Mouse (Mus musculus) MEL (cell line): ENCODE data around the gene Plcg1. TPM values are rescaled to one million over a fixed set of nuclear protein-coding genes. Genes with fewer than 3 reads are reported as not detected.

Experiments
- DNase-seq: peaks from one replicate; pipeline ENCODE4 v3.0.0; 2011; ENCODE audit warnings: low read depth, low spot score
- H3K27ac ChIP-seq: 2 replicates; pipeline ENCODE4 v1.5.1; 2012; ENCODE audit warnings: low read depth, mild to moderate bottlenecking, control low read depth, low read length, moderate library complexity; ENCODE audit not compliant: control insufficient read depth
- H3K27me3 ChIP-seq, 2 experiments: fragments of 150-350 bp in 1 of 2; sonication (generic) in 1 of 2; 2 replicates each; pipeline ENCODE4 v1.6.1; 2012; ENCODE audit warnings: low read length in 2 of 2, mild to moderate bottlenecking in 2 of 2, improper control_type of control experiment in 1 of 2, moderate library complexity in 1 of 2; ENCODE audit not compliant: insufficient read depth in 2 of 2, control insufficient read depth in 1 of 2
- H3K36me3 ChIP-seq, 2 experiments: 2 replicates each; pipeline ENCODE4 v1.6.1; 2012 to 2014; ENCODE audit warnings: low read length in 2 of 2, improper control_type of control experiment in 1 of 2, inconsistent platforms in 1 of 2, mild to moderate bottlenecking in 1 of 2; ENCODE audit not compliant: insufficient read depth in 2 of 2, control insufficient read depth in 1 of 2
- H3K4me1 ChIP-seq, 2 experiments: fragments of 150-350 bp in 1 of 2; sonication (generic) in 1 of 2; 2 replicates each; pipeline ENCODE4 v1.6.1; 2012; ENCODE audit warnings: low read length in 2 of 2, improper control_type of control experiment in 1 of 2, mild to moderate bottlenecking in 1 of 2; ENCODE audit not compliant: insufficient read depth in 2 of 2, control insufficient read depth in 1 of 2
- H3K4me3 ChIP-seq, 2 experiments: fragments of 150-350 bp in 1 of 2; sonication (generic) in 1 of 2; 2 replicates each; pipeline ENCODE4 v1.5.1; 2012; ENCODE audit warnings: low read depth in 2 of 2, low read length in 2 of 2, mild to moderate bottlenecking in 2 of 2, moderate library complexity in 2 of 2, control low read depth in 1 of 2, improper control_type of control experiment in 1 of 2; ENCODE audit not compliant: control insufficient read depth in 1 of 2, insufficient read depth in 1 of 2
- H3K79me2 ChIP-seq: 2 replicates; pipeline ENCODE4 v1.6.1; 2012; ENCODE audit warnings: mild to moderate bottlenecking, low read length, moderate library complexity; ENCODE audit not compliant: control insufficient read depth, poor library complexity, insufficient read depth
- H3K9ac ChIP-seq: 2 replicates; pipeline ENCODE4 v1.6.1; 2012; ENCODE audit warnings: low read depth, mild to moderate bottlenecking, control low read depth, low read length, moderate library complexity; ENCODE audit not compliant: control insufficient read depth, poor library complexity, severe bottlenecking
- H3K9me3 ChIP-seq: fragments of 150-350 bp; sonication (generic); replicated peaks from 2 replicates; pipeline ENCODE4 v1.6.1; 2012; ENCODE audit warnings: mild to moderate bottlenecking, low read length, improper control_type of control experiment, moderate library complexity; ENCODE audit not compliant: insufficient read depth
- BHLHE40 ChIP-seq: IDR thresholded peaks from 2 replicates; pipeline ENCODE4 v1.6.1; 2012; ENCODE audit warnings: low read depth, mild to moderate bottlenecking, inconsistent platforms, low read length, improper control_type of control experiment, borderline replicate concordance
- CHD1 ChIP-seq: IDR thresholded peaks from 2 replicates; pipeline ENCODE4 v1.6.1; 2012; ENCODE audit warnings: low read depth, mild to moderate bottlenecking, inconsistent platforms, low read length, improper control_type of control experiment
- CHD2 ChIP-seq: IDR thresholded peaks from 2 replicates; pipeline ENCODE4 v1.6.1; 2011; ENCODE audit warnings: low read length, improper control_type of control experiment
- CTCF ChIP-seq, 3 experiments: IDR thresholded peaks in 2 of 3; conservative IDR thresholded peaks in 1 of 3; 2 replicates each; pipeline ENCODE4 v1.5.1; 2011 to 2012; ENCODE audit warnings: low read length in 3 of 3, low read depth in 2 of 3, mild to moderate bottlenecking in 2 of 3, improper control_type of control experiment in 1 of 3, inconsistent platforms in 1 of 3, mixed read lengths in 1 of 3, moderate library complexity in 1 of 3; ENCODE audit not compliant: control insufficient read depth in 1 of 3, insufficient read depth in 1 of 3, poor library complexity in 1 of 3, severe bottlenecking in 1 of 3
- E2F4 ChIP-seq: IDR thresholded peaks from 2 replicates; pipeline ENCODE4 v1.6.1; 2011; ENCODE audit warnings: low read depth, low read length, improper control_type of control experiment, borderline replicate concordance
- ETS1 ChIP-seq: IDR thresholded peaks from 2 replicates; pipeline ENCODE4 v1.6.1; 2012; ENCODE audit warnings: low read depth, mild to moderate bottlenecking, inconsistent platforms, low read length, improper control_type of control experiment, moderate library complexity
- GABPA ChIP-seq: IDR thresholded peaks from 2 replicates; pipeline ENCODE4 v1.6.1; 2012; ENCODE audit warnings: low read depth, mild to moderate bottlenecking, inconsistent platforms, low read length, improper control_type of control experiment, moderate library complexity
- GATA1 ChIP-seq: IDR thresholded peaks from 2 replicates; pipeline ENCODE4 v1.6.1; 2011; ENCODE audit warnings: low read depth, low read length, improper control_type of control experiment
- HCFC1 ChIP-seq: IDR thresholded peaks from 2 replicates; pipeline ENCODE4 v1.6.1; 2012; ENCODE audit warnings: low read depth, mild to moderate bottlenecking, inconsistent platforms, low read length, improper control_type of control experiment, moderate library complexity
- JUND ChIP-seq: IDR thresholded peaks from 2 replicates; pipeline ENCODE4 v1.6.1; 2011; ENCODE audit warnings: low read depth, mild to moderate bottlenecking, improper control_type of control experiment, low read length
- MAFK ChIP-seq: IDR thresholded peaks from 2 replicates; pipeline ENCODE4 v1.6.1; 2011; ENCODE audit warnings: low read depth, mild to moderate bottlenecking, low read length, improper control_type of control experiment, borderline replicate concordance
- MAZ ChIP-seq: IDR thresholded peaks from 2 replicates; pipeline ENCODE4 v1.6.1; 2012; ENCODE audit warnings: low read depth, mild to moderate bottlenecking, inconsistent platforms, low read length, improper control_type of control experiment
- MEF2A ChIP-seq: IDR thresholded peaks from 2 replicates; pipeline ENCODE4 v1.6.1; 2014; ENCODE audit warnings: low read depth, mild to moderate bottlenecking, inconsistent platforms, low read length, improper control_type of control experiment; ENCODE audit not compliant: poor library complexity, insufficient replicate concordance, severe bottlenecking; ENCODE audit errors: extremely low read depth
- MXI1 ChIP-seq: IDR thresholded peaks from 2 replicates; pipeline ENCODE4 v1.6.1; 2011; ENCODE audit warnings: mild to moderate bottlenecking, low read depth, low read length, improper control_type of control experiment
- MYB ChIP-seq: IDR thresholded peaks from 2 replicates; pipeline ENCODE4 v1.6.1; 2011; ENCODE audit warnings: mild to moderate bottlenecking, low read depth, low read length, improper control_type of control experiment
- MYC ChIP-seq: IDR thresholded peaks from 2 replicates; pipeline ENCODE4 v1.6.1; 2011; ENCODE audit warnings: low read depth, mild to moderate bottlenecking, low read length, improper control_type of control experiment, moderate library complexity
- NELFE ChIP-seq: IDR thresholded peaks from 2 replicates; pipeline ENCODE4 v1.6.1; 2011; ENCODE audit warnings: low read depth, low read length, improper control_type of control experiment
- NRF1 ChIP-seq: IDR thresholded peaks from 2 replicates; pipeline ENCODE4 v1.6.1; 2014; ENCODE audit warnings: low read depth, mild to moderate bottlenecking, inconsistent platforms, low read length, improper control_type of control experiment, moderate library complexity; ENCODE audit not compliant: poor library complexity, insufficient read depth, severe bottlenecking
- POLR2A ChIP-seq, 2 experiments: IDR thresholded peaks; 2 replicates each; pipeline ENCODE4 v1.6.1; 2011 to 2012; ENCODE audit warnings: low read length in 2 of 2, mild to moderate bottlenecking in 2 of 2, control low read depth in 1 of 2, improper control_type of control experiment in 1 of 2, low read depth in 1 of 2, moderate library complexity in 1 of 2; ENCODE audit not compliant: control insufficient read depth in 1 of 2, insufficient read depth in 1 of 2, poor library complexity in 1 of 2
- POLR2AphosphoS2 ChIP-seq: IDR thresholded peaks from 2 replicates; pipeline ENCODE4 v1.6.1; 2011; ENCODE audit warnings: low read length, improper control_type of control experiment
- POLR2AphosphoS5 ChIP-seq: IDR thresholded peaks from 2 replicates; pipeline ENCODE4 v1.6.1; 2012; ENCODE audit warnings: low read depth, borderline replicate concordance, mild to moderate bottlenecking, inconsistent platforms, low read length, moderate library complexity, mixed read lengths
- RAD21 ChIP-seq: IDR thresholded peaks from 2 replicates; pipeline ENCODE4 v1.6.1; 2011; ENCODE audit warnings: mild to moderate bottlenecking, low read depth, low read length, improper control_type of control experiment
- RCOR1 ChIP-seq: IDR thresholded peaks from 2 replicates; pipeline ENCODE4 v1.6.1; 2012; ENCODE audit warnings: low read depth, mild to moderate bottlenecking, inconsistent platforms, low read length, improper control_type of control experiment
- SIN3A ChIP-seq: IDR thresholded peaks from 2 replicates; pipeline ENCODE4 v1.6.1; 2012; ENCODE audit warnings: low read length, improper control_type of control experiment, inconsistent platforms
- SMC3 ChIP-seq: IDR thresholded peaks from 2 replicates; pipeline ENCODE4 v1.6.1; 2011; ENCODE audit warnings: low read depth, low read length, improper control_type of control experiment
- TAL1 ChIP-seq: IDR thresholded peaks from 2 replicates; pipeline ENCODE4 v1.6.1; 2012; ENCODE audit warnings: mild to moderate bottlenecking, inconsistent platforms, low read length, moderate library complexity, mixed read lengths
- TBP ChIP-seq: IDR thresholded peaks from 2 replicates; pipeline ENCODE4 v1.8.0; 2011; ENCODE audit warnings: low read depth, low read length, improper control_type of control experiment
- TCF12 ChIP-seq: IDR thresholded peaks from 2 replicates; pipeline ENCODE4 v1.6.1; 2014; ENCODE audit warnings: low read depth, mild to moderate bottlenecking, inconsistent platforms, low read length, improper control_type of control experiment, moderate library complexity
- UBTF ChIP-seq: IDR thresholded peaks from 2 replicates; pipeline ENCODE4 v1.6.1; 2012; ENCODE audit warnings: low read depth, mild to moderate bottlenecking, inconsistent platforms, low read length, improper control_type of control experiment, moderate library complexity, borderline replicate concordance; ENCODE audit not compliant: insufficient read depth
- USF1 ChIP-seq: IDR thresholded peaks from 2 replicates; pipeline ENCODE4 v1.6.1; 2014; ENCODE audit warnings: low read depth, mild to moderate bottlenecking, inconsistent platforms, low read length, improper control_type of control experiment, moderate library complexity
- USF2 ChIP-seq, 2 experiments: IDR thresholded peaks; 2 replicates each; pipeline ENCODE4 v1.6.1; 2011 to 2012; ENCODE audit warnings: improper control_type of control experiment in 2 of 2, low read length in 2 of 2, borderline replicate concordance in 1 of 2, inconsistent platforms in 1 of 2, low read depth in 1 of 2, mild to moderate bottlenecking in 1 of 2; ENCODE audit not compliant: insufficient read depth in 1 of 2
- ZC3H11A ChIP-seq: IDR thresholded peaks from 2 replicates; pipeline ENCODE4 v1.6.1; 2012; ENCODE audit warnings: low read depth, mild to moderate bottlenecking, inconsistent platforms, low read length, improper control_type of control experiment
- ZKSCAN1 ChIP-seq: IDR thresholded peaks from 2 replicates; pipeline ENCODE4 v1.6.1; 2012; ENCODE audit warnings: low read depth, mild to moderate bottlenecking, inconsistent platforms, low read length, improper control_type of control experiment, moderate library complexity
- ZMIZ1 ChIP-seq: IDR thresholded peaks from 2 replicates; pipeline ENCODE4 v1.6.1; 2012; ENCODE audit warnings: low read depth, mild to moderate bottlenecking, inconsistent platforms, low read length, improper control_type of control experiment, moderate library complexity
- ZNF384 ChIP-seq: IDR thresholded peaks from 2 replicates; pipeline ENCODE4 v1.6.1; 2012; ENCODE audit warnings: low read depth, mild to moderate bottlenecking, inconsistent platforms, low read length, improper control_type of control experiment
- polyA plus RNA-seq, 2 experiments: library from polyadenylated mRNA; stranded (reverse) in 1 of 2; unstranded in 1 of 2; fragments of >175 nt in 1 of 2; fragments of >200 nt in 1 of 2; gene quantifications; 2 replicates each; pipeline versions ENCODE4 v1.2.1 to v1.2.4; 2012; ENCODE audit warnings: low replicate concordance in 2 of 2, low read depth in 1 of 2; ENCODE audit not compliant: insufficient read length in 2 of 2, insufficient read depth in 1 of 2, missing spikeins in 1 of 2
- total RNA-seq: library from RNA; depleted of rRNA; stranded (reverse); fragments of 300-350 nt; gene quantifications from 2 replicates; pipeline ENCODE4 v1.2.3, GENCODE M21; 2012; rRNA removed

Plcg1 gene
- total RNA-seq (15.2 and 15.4 TPM in 2 replicates), polyA plus RNA-seq (10 to 100 TPM in 1 of 2 experiments, not detected in 1; 27.5 TPM)

DNA sequence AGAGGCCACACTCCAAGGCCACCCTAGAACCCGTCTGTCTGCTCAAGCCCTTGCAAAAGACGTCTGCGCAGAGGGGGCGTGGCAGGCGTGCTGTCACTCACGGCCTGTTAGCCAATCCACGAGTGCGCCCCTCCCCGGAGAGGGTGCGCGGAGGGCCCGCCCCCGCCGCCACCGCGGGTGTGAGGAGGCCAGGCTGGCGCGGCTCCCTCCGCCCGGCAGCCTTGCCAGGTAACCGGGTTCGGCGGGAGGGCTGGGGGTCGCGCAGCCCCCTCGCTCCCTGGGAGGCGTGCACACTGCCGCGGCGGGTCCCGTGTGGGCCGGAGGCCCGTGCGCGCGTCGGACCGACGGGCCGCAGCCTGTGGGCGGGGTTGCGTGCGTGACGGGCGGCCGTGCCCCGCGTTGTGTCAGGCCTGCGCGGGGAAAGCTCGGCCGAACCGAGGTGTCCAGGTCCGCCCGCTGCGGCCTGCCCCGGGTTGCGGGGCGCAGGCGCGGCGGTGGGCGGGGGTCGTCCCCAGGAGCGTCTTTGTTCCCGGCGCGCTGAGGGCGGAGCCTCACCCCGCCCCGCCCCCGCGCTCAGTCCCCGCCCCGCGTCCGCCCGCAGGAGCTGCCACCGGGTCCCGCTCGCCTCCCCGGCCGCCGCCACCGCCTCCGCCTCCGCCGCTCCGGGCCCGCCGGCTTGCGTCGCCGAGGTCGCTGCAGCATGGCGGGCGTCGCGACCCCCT is at the start of gene Plcg1:
Gene Plcg1 (plus strand): TSS at position 184 of the 722 bp plus-strand sequence.
- peaks cover 0 to 16% of the 10 kb centered on the region in 2 experiments; a peak in 3 of 4 replicates for H3K4me1 ChIP-seq
- peak within 1 kb of the TSS; percentile 11; the same call in 1 of the 2 replicates for H3K27ac ChIP-seq
- peak within 1 kb of the TSS; percentile 87 for H3K9ac ChIP-seq
- no peaks in the 10 kb centered on the region for H3K9me3 ChIP-seq
- H3K4me3 ChIP-seq, result peak within 1 kb of the TSS; percentile 73 to 96
- H3K36me3 ChIP-seq, result peaks cover 0 to 7% of the 10 kb centered on the region in 2 experiments; a peak in 1 of 4 replicates
- peaks cover 16% of the 10 kb centered on the region for H3K79me2 ChIP-seq
- DNase-seq, result peak; percentile 94
- H3K27me3 ChIP-seq, result no peaks in the 10 kb centered on the region
- no peak for TF ChIP-seq HCFC1
- no peak for TF ChIP-seq TAL1
- no peak for TF ChIP-seq POLR2AphosphoS5
- TF ChIP-seq TCF12, result 0 out of 2 replicates have a peak, but pooled peaks have one; percentile 14
- TF ChIP-seq ETS1, result no peak
- TF ChIP-seq UBTF, result no peak
- TF ChIP-seq ZC3H11A, result no peak
- no peak for TF ChIP-seq ZKSCAN1
- TF ChIP-seq POLR2AphosphoS2, result no peak
- TF ChIP-seq MYB, result no peak
- no peak; the same call in 1 of the 2 replicates for TF ChIP-seq SIN3A
- TF ChIP-seq CHD2, result no peak
- no peak for TF ChIP-seq CHD1
- no peak for TF ChIP-seq RAD21
- no peak for TF ChIP-seq MEF2A
- 0 out of 2 replicates have a peak, but pooled peaks have one; percentile 23 for TF ChIP-seq ZMIZ1
- peak; percentile 68; the same call in 1 of the 2 replicates for TF ChIP-seq MAZ
- TF ChIP-seq USF1, result no peak
- TF ChIP-seq GATA1, result no peak
- no peak for TF ChIP-seq E2F4
- TF ChIP-seq GABPA, result no peak
- peak in 1 of 2 experiments; percentile 48; a peak in 1 of 4 replicates for TF ChIP-seq POLR2A (IDR thresholded peaks at IDR 0.05; ENCODE audit: control insufficient read depth in 1 of 2, insufficient read depth in 1 of 2, low read depth in 1 of 2, low read length in 2 of 2, poor library complexity in 1 of 2)
- no peak for TF ChIP-seq JUND
- no peak for TF ChIP-seq ZNF384
- no peak for TF ChIP-seq BHLHE40
- no peak for TF ChIP-seq SMC3
- TF ChIP-seq MXI1, result no peak; the same call in 1 of the 2 replicates
- no peak for TF ChIP-seq USF2 (IDR thresholded peaks at IDR 0.05; ENCODE audit: borderline replicate concordance in 1 of 2, insufficient read depth in 1 of 2, low read depth in 1 of 2, low read length in 2 of 2)
- no peak for TF ChIP-seq CTCF (IDR thresholded peaks at IDR 0.05 in 2 of 3, conservative IDR thresholded peaks at IDR 0.05 in 1 of 3; ENCODE audit: control insufficient read depth in 1 of 3, insufficient read depth in 1 of 3, low read depth in 2 of 3, low read length in 3 of 3, poor library complexity in 1 of 3, severe bottlenecking in 1 of 3)
- no peak for TF ChIP-seq RCOR1
- peak; percentile 67 for TF ChIP-seq NRF1
- no peak for TF ChIP-seq MYC
- TF ChIP-seq MAFK, result no peak
- peak; percentile 42 for TF ChIP-seq NELFE
- TF ChIP-seq TBP, result no peak
